Mouse (Mus musculus): Measurements from ENCODE around the gene Becn1.
"Not testable (repeated sequence)": the region's sequence is repeated elsewhere in the genome, so short reads cannot be mapped to it uniquely, and the experiment has no call there.

Gene Becn1

GRCm38 (mm10) chr11:101302004-101302798, at the start of gene Becn1:
Becn1 (minus strand) TSS chr11:101302286.
- peak; percentile 90 for DNase-seq (ENCODE audit: low spot score)

DNA sequence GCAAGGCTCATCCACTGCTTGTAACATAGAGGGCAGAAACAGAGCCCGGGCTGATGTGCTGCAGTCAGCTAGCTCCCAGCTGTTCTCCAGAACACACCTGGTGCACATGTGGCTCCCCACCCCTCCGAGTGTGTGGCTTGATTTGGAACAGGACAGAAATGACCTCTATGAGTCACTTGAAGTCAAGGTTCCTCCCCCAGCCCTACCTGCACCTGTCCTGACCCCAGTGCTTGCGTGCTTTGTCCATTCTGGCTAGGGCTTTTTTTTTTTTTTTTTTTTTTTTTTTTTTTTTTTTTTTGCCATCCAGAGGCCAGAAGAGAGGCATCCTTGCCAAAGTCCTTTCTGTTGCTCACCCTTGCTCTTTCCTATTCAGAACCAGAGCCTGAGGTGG, 49.6 kb upstream of the Becn1 start:
- no peak for DNase-seq (ENCODE audit: low spot score)

DNA sequence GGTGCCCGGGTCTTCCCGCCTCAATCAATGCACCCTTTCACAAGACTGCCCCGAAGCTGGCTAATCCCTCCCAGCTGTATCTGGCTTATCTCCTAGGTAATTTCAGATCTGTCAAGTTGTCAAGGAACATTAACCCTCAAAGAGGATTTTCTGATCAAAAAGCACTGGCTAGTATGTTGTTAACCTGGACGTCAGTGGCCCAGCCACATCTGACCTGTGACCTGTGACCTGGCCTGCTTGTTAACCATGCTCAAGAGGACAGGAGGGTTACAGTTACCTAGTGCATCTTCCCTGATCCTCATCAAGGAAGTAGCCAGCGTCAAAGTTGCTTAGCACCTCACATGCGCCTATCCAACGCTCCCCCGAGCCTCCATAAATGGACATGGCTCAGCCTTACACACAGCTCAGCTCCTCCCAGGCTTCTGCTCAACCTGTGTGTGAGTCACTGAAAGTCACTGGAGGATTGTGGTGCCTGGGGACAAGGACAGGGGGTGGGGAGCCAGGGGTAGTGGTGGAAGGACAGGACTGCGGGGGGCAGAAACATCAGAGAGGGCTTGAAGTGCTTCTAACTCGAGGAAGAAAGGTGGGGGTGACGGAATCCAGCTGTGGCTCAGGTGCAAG, 49.1 kb upstream of the Becn1 start:
- no peak for DNase-seq (ENCODE audit: low spot score)

DNA sequence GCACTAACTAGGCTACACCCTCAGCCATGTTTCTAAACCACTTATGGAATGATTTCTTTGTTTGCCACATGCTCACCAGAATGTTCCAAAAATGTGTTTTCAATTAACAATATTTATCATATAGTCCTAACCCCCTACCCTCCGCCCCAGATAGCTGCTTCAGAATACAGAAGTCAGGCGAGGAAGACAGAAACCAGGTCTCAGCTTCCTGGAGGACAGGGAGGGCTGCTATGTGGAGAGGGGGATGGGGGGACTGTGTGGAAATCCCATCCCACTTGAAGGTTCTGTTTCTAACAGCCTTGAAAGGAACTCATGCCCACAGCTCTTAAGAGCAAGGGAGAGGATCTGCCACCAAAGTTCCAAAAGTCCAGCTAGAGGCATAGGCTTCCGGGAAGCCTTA, 47.1 kb upstream of the Becn1 start:
- no peak for DNase-seq (ENCODE audit: low spot score)

GRCm38 (mm10) chr11:101348774-101349173, 46.7 kb upstream of the Becn1 start:
- no peak for DNase-seq (ENCODE audit: low spot score)

GRCm38 (mm10) chr11:101347083-101347775, 45.1 kb upstream of the Becn1 start:
- DNase-seq (ENCODE audit: low spot score): no peak

DNA sequence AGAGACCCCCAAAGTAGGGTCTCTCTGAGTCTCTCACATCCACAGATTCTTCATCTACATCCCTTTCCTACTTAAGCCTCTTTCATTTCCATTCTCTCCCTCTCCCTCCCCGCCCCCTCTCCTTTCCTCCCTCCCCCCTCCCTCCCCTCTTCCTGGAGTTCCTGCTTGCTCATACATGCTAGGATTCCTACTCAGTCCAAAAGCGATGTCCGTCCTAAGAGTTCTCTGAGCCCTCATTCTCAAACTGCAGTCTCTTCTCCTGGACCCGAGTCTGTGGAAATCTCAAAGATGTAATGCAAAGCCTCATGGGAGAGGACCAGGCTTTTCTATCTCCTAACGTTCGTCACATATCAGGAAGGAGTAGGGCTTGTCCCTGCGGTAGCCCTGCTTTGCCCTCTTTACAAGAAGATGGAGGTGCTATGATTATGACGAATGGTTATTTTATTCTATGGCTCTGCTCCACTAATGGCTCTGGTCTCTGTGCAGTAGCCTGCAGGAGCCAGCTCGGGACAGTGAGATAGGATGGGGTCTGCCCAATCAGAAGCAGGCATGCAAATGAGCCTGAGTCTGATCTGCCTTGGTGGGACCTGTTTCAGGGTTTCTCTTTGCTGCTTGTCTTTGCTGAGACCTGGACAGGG, 36.2 kb upstream of the Becn1 start:
- no peak for DNase-seq (ENCODE audit: low spot score)

- DNase-seq (ENCODE audit: low spot score): no peak
These were observed 33.6 kb upstream of the Becn1 start for GRCm38 (mm10) chr11:101335685-101336084.

- DNase-seq (ENCODE audit: low spot score): no peak
These were observed 32.4 kb upstream of the Becn1 start for GRCm38 (mm10) chr11:101334516-101334915.

GRCm38 (mm10) chr11:101334023-101334422, 31.9 kb upstream of the Becn1 start:
- DNase-seq (ENCODE audit: low spot score): no peak

DNA sequence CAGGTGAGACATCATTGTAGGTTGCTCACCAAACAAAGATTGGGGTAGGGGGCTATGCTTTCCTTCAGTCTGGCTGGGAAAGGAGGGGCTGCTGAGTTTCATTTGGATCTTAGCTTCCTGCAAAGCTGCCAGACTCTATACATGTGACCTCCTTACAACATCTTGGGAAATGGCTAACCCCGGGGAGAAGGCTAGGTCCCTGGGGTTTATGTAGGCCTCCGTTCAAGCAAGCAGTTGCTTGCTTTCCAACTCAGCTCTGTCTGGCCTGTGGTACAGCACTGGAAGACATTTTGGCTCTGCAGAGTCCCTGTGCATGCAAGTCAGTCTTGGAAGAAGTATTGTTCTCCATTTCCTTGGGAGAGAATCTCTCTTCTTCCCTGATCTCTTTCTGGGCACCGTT, 30.5 kb upstream of the Becn1 start:
- DNase-seq (ENCODE audit: low spot score): no peak

- not testable (repeated sequence) for DNase-seq (ENCODE audit: low spot score)
These were observed 28.9 kb upstream of the Becn1 start for GRCm38 (mm10) chr11:101330961-101331360.

- no peak for DNase-seq (ENCODE audit: low spot score)
These were observed 28.4 kb upstream of the Becn1 start, which contains the start of gene Aoc3 for GRCm38 (mm10) chr11:101330371-101330924. Aoc3 (plus strand) TSS chr11:101330605.

- no peak for DNase-seq (ENCODE audit: low spot score)
These were observed 27.0 kb upstream of the Becn1 start for GRCm38 (mm10) chr11:101328941-101329635.

DNA sequence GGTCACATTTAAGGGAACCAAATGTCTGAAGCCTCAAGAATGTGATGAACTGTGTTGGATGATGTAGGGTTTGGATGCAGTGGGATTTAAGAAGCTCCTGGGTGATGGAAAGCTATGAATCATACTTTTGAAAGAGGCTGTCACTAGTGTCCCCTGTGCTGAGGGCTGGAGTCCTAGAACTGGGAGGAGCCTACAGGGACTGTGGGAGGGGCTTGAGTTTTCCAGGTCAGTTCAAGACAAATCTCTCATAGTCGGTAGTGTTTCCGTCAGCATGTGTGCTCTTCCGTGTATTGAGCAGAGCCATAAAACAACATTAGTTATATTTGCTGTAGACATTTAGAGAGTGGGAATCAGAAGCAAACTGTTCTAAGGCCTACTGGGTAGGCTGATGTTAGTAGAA, 25.2 kb upstream of the Becn1 start:
- no peak for DNase-seq (ENCODE audit: low spot score)

DNA sequence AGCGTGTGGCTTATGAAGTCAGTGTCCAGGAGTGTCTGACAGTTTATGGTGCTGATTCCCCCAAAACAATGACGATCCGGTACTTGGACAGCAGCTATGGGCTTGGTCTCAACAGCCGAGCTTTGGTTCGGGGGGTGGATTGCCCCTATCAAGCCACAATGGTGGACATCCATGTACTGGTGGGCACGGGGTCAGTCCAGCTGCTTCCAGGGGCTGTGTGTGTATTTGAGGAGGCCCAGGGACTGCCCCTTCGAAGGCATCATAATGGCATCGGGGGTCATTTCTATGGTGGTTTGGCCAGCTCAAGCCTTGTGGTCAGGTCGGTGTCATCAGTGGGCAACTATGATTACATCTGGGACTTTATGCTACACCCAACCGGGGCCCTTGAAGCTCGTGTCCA, 24.1 kb upstream of the Becn1 start:
- DNase-seq (ENCODE audit: low spot score): no peak

DNA sequence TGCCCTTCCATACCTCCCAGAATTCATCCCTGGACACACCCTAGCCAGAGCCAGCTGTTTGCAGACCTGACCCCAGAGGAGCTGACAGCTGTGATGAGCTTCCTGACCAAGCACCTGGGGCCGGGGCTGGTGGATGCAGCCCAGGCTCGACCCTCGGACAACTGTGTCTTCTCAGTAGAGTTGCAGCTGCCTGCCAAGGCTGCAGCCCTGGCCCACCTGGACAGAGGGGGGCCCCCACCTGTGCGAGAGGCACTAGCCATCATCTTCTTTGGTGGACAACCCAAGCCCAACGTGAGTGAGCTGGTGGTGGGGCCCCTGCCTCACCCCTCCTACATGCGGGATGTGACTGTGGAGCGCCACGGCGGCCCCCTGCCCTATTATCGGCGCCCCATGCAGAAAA, 23.1 kb upstream of the Becn1 start:
- DNase-seq (ENCODE audit: low spot score): not testable (repeated sequence)

- no peak for DNase-seq (ENCODE audit: low spot score)
These were observed 22.7 kb upstream of the Becn1 start, which contains the start of gene Aoc2 for GRCm38 (mm10) chr11:101324763-101325162. Aoc2 (plus strand) TSS chr11:101325063.

GRCm38 (mm10) chr11:101323609-101324008, 21.5 kb upstream of the Becn1 start:
- DNase-seq (ENCODE audit: low spot score): no peak

- peak; percentile 54 for DNase-seq (ENCODE audit: low spot score)
These were observed 14.4 kb upstream of the Becn1 start for GRCm38 (mm10) chr11:101316501-101316917.

Data from spleen, adult 12 weeks (tissue).